Mouse (Mus musculus) megakaryocyte, embryonic 14.5 days (primary cell): Measurements from ENCODE around the gene 1700028J19Rik.

Experiments used
- FLI1 ChIP-seq: IDR thresholded peaks from 2 replicates; pipeline ENCODE4 v1.6.1; 2012; ENCODE audit warnings: low read length, inconsistent platforms, mixed read lengths
- GATA1 ChIP-seq: IDR thresholded peaks from 3 replicates; pipeline ENCODE4 v1.6.1; 2012; ENCODE audit warnings: mixed read lengths, low read length, inconsistent platforms, borderline replicate concordance

DNA sequence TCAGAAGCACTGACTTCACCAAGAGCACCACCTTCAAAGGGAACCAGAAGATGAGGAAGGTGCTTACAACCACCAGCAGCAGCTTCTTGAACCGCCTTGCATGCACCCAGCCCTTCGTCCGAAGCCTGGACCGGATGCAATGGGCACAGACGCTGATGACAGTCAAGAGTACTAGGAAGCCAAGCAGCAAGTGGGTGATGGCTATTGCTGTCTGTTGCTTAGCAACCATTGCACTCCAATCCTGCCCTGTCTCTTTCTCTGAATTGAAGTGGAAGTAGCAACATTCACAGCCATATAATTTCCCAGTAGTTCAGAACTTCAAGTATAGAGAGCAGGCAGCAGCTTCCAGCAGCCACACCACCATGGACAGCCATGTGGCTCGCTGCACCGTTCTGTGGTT is 35.1 kb upstream of the 1700028J19Rik start:
- no peak for TF ChIP-seq GATA1
- no peak for TF ChIP-seq FLI1
